Mouse (Mus musculus): ENCODE results near the gene 1700001F09Rik. TPM values are rescaled to one million over a fixed set of nuclear protein-coding genes. Genes with fewer than 3 reads are reported as not detected.
"Not testable (repeated sequence)": the region's sequence is repeated elsewhere in the genome, so short reads cannot be mapped to it uniquely, and the experiment has no call there.

1700001F09Rik gene
- total and polyA plus RNA-seq, 3 experiments: not detected

DNA sequence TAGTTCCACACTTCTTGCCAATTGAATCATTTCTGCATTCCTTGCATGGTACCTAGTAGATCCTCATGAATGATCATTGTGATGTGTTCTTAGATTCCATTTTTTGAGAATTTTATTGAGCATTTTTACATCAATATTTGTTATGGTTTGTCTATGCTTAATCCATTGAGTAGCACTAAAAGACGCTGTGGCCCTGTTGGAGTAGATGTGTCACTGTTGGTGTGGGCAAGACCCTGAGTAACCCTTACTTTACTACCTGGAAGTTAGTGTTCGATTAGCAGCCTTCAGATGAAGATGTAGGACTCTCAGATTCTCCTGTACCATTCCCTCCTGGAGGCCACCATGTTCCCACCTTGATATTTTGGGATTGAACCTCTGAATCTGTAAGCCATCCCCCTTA is 19.0 kb downstream of the 1700001F09Rik start:
- not testable (repeated sequence) for H3K79me2 ChIP-seq (ENCODE audit: control insufficient read depth, insufficient read depth, low read length, poor library complexity); H3K4me1 ChIP-seq (ENCODE audit: control insufficient read depth in 1 of 2, insufficient read depth in 2 of 2, low read length in 2 of 2); H3K9me3 ChIP-seq (replicated peaks; ENCODE audit: insufficient read depth, low read length); H3K4me3 ChIP-seq (ENCODE audit: control insufficient read depth in 1 of 2, insufficient read depth in 1 of 2, low read depth in 2 of 2, low read length in 2 of 2); H3K9ac ChIP-seq (ENCODE audit: control insufficient read depth, low read depth, low read length, poor library complexity, severe bottlenecking); DNase-seq (ENCODE audit: low read depth, low spot score); H3K27me3 ChIP-seq (ENCODE audit: control insufficient read depth in 1 of 2, insufficient read depth in 2 of 2, low read length in 2 of 2); H3K27ac ChIP-seq (ENCODE audit: control insufficient read depth, low read depth, low read length); H3K36me3 ChIP-seq (ENCODE audit: control insufficient read depth in 1 of 2, insufficient read depth in 2 of 2, low read length in 2 of 2)

DNA sequence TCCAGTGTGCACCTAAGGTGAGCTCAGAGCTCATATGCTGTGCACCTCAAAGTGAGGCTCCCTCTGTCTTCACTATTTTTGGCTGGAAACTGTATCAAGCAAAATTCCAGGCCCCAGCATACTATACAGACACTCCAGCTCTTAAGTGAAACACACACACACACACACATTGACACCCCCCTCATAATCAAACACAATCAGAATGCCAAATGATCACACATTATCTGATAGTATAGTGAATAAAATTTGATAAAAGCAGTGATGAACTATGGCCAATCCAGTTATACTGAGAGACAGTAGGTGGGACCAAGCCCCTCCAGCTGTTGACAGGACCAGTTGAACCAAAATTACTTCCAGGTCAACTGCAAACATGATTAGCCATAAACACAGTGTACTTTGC is 28.1 kb downstream of the 1700001F09Rik start:
- H3K9ac ChIP-seq (ENCODE audit: control insufficient read depth, low read depth, low read length, poor library complexity, severe bottlenecking); H3K9me3 ChIP-seq (replicated peaks; ENCODE audit: insufficient read depth, low read length); H3K36me3 ChIP-seq (ENCODE audit: control insufficient read depth in 1 of 2, insufficient read depth in 2 of 2, low read length in 2 of 2); H3K4me3 ChIP-seq (ENCODE audit: control insufficient read depth in 1 of 2, insufficient read depth in 1 of 2, low read depth in 2 of 2, low read length in 2 of 2); DNase-seq (ENCODE audit: low read depth, low spot score); H3K79me2 ChIP-seq (ENCODE audit: control insufficient read depth, insufficient read depth, low read length, poor library complexity); H3K27me3 ChIP-seq (ENCODE audit: control insufficient read depth in 1 of 2, insufficient read depth in 2 of 2, low read length in 2 of 2); H3K4me1 ChIP-seq (ENCODE audit: control insufficient read depth in 1 of 2, insufficient read depth in 2 of 2, low read length in 2 of 2); H3K27ac ChIP-seq (ENCODE audit: control insufficient read depth, low read depth, low read length): not testable (repeated sequence)

DNA sequence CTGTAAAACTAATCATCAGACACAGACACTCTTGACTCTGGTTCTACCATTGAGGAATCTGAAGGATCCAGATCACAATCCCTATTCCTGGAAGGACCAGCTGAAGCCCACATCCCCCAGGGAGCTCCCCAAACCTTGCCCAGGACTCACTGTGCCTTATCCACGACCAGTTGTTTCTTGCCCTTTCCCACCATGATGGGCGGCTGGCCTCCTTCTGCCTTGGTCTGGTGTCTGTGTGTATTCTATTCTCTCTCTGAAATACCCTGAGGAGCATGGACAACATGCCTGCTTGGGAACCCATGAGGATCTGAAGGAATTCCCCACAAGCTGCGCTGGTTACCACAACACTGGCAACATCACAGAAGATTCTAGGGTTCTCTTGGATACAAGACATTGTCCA is 54.1 kb downstream of the 1700001F09Rik start, which contains the start of gene Gm8127:
Gm8127 (minus strand) TSS at position 330 of the 400 bp plus-strand sequence.
- H3K4me1 ChIP-seq (ENCODE audit: control insufficient read depth in 1 of 2, insufficient read depth in 2 of 2, low read length in 2 of 2); H3K9me3 ChIP-seq (replicated peaks; ENCODE audit: insufficient read depth, low read length); H3K79me2 ChIP-seq (ENCODE audit: control insufficient read depth, insufficient read depth, low read length, poor library complexity); DNase-seq (ENCODE audit: low read depth, low spot score); H3K27me3 ChIP-seq (ENCODE audit: control insufficient read depth in 1 of 2, insufficient read depth in 2 of 2, low read length in 2 of 2); H3K36me3 ChIP-seq (ENCODE audit: control insufficient read depth in 1 of 2, insufficient read depth in 2 of 2, low read length in 2 of 2); H3K27ac ChIP-seq (ENCODE audit: control insufficient read depth, low read depth, low read length); H3K4me3 ChIP-seq (ENCODE audit: control insufficient read depth in 1 of 2, insufficient read depth in 1 of 2, low read depth in 2 of 2, low read length in 2 of 2); H3K9ac ChIP-seq (ENCODE audit: control insufficient read depth, low read depth, low read length, poor library complexity, severe bottlenecking): not testable (repeated sequence)

Other genes starting within 250 kb of the 1700001F09Rik start
- gene Gm8104, start 247.2 kb downstream of the 1700001F09Rik start, total RNA-seq (2012; rRNA removed): not detected in 2 replicates
- gene Gm8104, start 247.2 kb downstream of the 1700001F09Rik start, polyA plus RNA-seq (2012; ENCODE audit: insufficient read depth in 1 of 2, insufficient read length in 2 of 2, low read depth in 1 of 2, low replicate concordance in 2 of 2, missing spikeins in 1 of 2): not detected
- not detected in 2 replicates for gene Gm7233, start 167.9 kb downstream of the 1700001F09Rik start, total RNA-seq (2012; rRNA removed)
- not detected for gene Gm7233, start 167.9 kb downstream of the 1700001F09Rik start, polyA plus RNA-seq (2012; ENCODE audit: insufficient read depth in 1 of 2, insufficient read length in 2 of 2, low read depth in 1 of 2, low replicate concordance in 2 of 2, missing spikeins in 1 of 2)
- not detected in 2 replicates for gene Gm8122, start 112.5 kb downstream of the 1700001F09Rik start, total RNA-seq (2012; rRNA removed)
- not detected for gene Gm8122, start 112.5 kb downstream of the 1700001F09Rik start, polyA plus RNA-seq (2012; ENCODE audit: insufficient read depth in 1 of 2, insufficient read length in 2 of 2, low read depth in 1 of 2, low replicate concordance in 2 of 2, missing spikeins in 1 of 2)
- not detected in 2 replicates for gene Gm8126, start 89.2 kb downstream of the 1700001F09Rik start, total RNA-seq (2012; rRNA removed)
- gene Gm8126, start 89.2 kb downstream of the 1700001F09Rik start, polyA plus RNA-seq (2012; ENCODE audit: insufficient read depth in 1 of 2, insufficient read length in 2 of 2, low read depth in 1 of 2, low replicate concordance in 2 of 2, missing spikeins in 1 of 2): not detected
- 0.08 TPM in 1 of 2 replicates, not detected in the other for gene Gm9732, start 72.8 kb downstream of the 1700001F09Rik start, total RNA-seq (2012; rRNA removed)
- gene Gm9732, start 72.8 kb downstream of the 1700001F09Rik start, polyA plus RNA-seq (2012; ENCODE audit: insufficient read depth in 1 of 2, insufficient read length in 2 of 2, low read depth in 1 of 2, low replicate concordance in 2 of 2, missing spikeins in 1 of 2): not detected
- gene Gm8127, start 54.0 kb downstream of the 1700001F09Rik start, total RNA-seq (2012; rRNA removed): not detected in 2 replicates
- not detected for gene Gm8127, start 54.0 kb downstream of the 1700001F09Rik start, polyA plus RNA-seq (2012; ENCODE audit: insufficient read depth in 1 of 2, insufficient read length in 2 of 2, low read depth in 1 of 2, low replicate concordance in 2 of 2, missing spikeins in 1 of 2)
- gene Gm8138, start 68.5 kb upstream of the 1700001F09Rik start, total RNA-seq (2012; rRNA removed): not detected in 2 replicates
- not detected for gene Gm8138, start 68.5 kb upstream of the 1700001F09Rik start, polyA plus RNA-seq (2012; ENCODE audit: insufficient read depth in 1 of 2, insufficient read length in 2 of 2, low read depth in 1 of 2, low replicate concordance in 2 of 2, missing spikeins in 1 of 2)
- not detected in 2 replicates for gene Gm5799, start 195.8 kb upstream of the 1700001F09Rik start, total RNA-seq (2012; rRNA removed)
- gene Gm5799, start 195.8 kb upstream of the 1700001F09Rik start, polyA plus RNA-seq (2012; ENCODE audit: insufficient read depth in 1 of 2, insufficient read length in 2 of 2, low read depth in 1 of 2, low replicate concordance in 2 of 2, missing spikeins in 1 of 2): not detected
- not detected in 2 replicates for gene Gm17654, start 231.3 kb upstream of the 1700001F09Rik start, total RNA-seq (2012; rRNA removed)
- gene Gm17654, start 231.3 kb upstream of the 1700001F09Rik start, polyA plus RNA-seq (2012; ENCODE audit: insufficient read depth in 1 of 2, insufficient read length in 2 of 2, low read depth in 1 of 2, low replicate concordance in 2 of 2, missing spikeins in 1 of 2): not detected

All from MEL (cell line).